Mouse (Mus musculus): Measurements from ENCODE around the gene Fgfr2. TPM values are rescaled to one million over a fixed set of nuclear protein-coding genes. Genes with fewer than 3 reads are reported as not detected.
A peak's percentile ranks its signal among the peaks of the same experiment; 100 is the strongest.

Gene Fgfr2
- polyA plus RNA-seq, 1 experiment from 2014 or later = 81.1 TPM

GRCm38 (mm10) chr7:133073147-133073651, 50.0 kb downstream of the Fgfr2 start:
- Histone ChIP-seq H3K36me3 (peaks cover 12% of the 10 kb centered on the region; the same call in 1 of the 2 replicates), H3K9me3 (replicated peaks) (no peaks in the 10 kb centered on the region), H3K4me2 (replicated peaks) (no peak overlapping the region), H3K9ac (no peak overlapping the region), H3K4me3 (no peak overlapping the region), H3K27me3 (no peaks in the 10 kb centered on the region), H3K4me1 (peaks cover 72% of the 10 kb centered on the region), H3K27ac (peak overlapping the region; percentile 49)
- ATAC-seq (ENCODE audit: low FRiP score) = no peak
- WGBS = 36% methylated on average over 9 of the region's 9 CpGs

GRCm38 (mm10) chr7:133072535-133072934, 50.6 kb downstream of the Fgfr2 start:
- Histone ChIP-seq H3K36me3 (peaks cover 12% of the 10 kb centered on the region; the same call in 1 of the 2 replicates), H3K4me2 (replicated peaks) (no peak overlapping the region), H3K4me3 (no peak overlapping the region), H3K27me3 (no peaks in the 10 kb centered on the region), H3K9ac (0 out of 2 replicates have a peak overlapping the region, but pooled peaks have one; percentile 2), H3K27ac (peak overlapping the region; percentile 69), H3K4me1 (peaks cover 78% of the 10 kb centered on the region), H3K9me3 (replicated peaks) (no peaks in the 10 kb centered on the region)
- ATAC-seq (ENCODE audit: low FRiP score) = no peak
- WGBS = 48% methylated on average over 4 of the region's 4 CpGs

GRCm38 (mm10) chr7:133067321-133067841, 55.8 kb downstream of the Fgfr2 start:
- no peak overlapping the region for H3K9ac ChIP-seq
- H3K36me3 ChIP-seq = peaks cover 20% of the 10 kb centered on the region
- ATAC-seq (ENCODE audit: low FRiP score) = peak; percentile 5; the same call in 1 of the 2 replicates
- H3K4me1 ChIP-seq = peaks cover 62% of the 10 kb centered on the region
- no peaks in the 10 kb centered on the region for H3K27me3 ChIP-seq
- 50% methylated on average over 7 of the region's 7 CpGs for WGBS
- H3K4me3 ChIP-seq = no peak overlapping the region
- no peak overlapping the region for H3K4me2 ChIP-seq (replicated peaks)
- H3K9me3 ChIP-seq (replicated peaks) = no peaks in the 10 kb centered on the region
- H3K27ac ChIP-seq = peak overlapping the region; percentile 46

DNA sequence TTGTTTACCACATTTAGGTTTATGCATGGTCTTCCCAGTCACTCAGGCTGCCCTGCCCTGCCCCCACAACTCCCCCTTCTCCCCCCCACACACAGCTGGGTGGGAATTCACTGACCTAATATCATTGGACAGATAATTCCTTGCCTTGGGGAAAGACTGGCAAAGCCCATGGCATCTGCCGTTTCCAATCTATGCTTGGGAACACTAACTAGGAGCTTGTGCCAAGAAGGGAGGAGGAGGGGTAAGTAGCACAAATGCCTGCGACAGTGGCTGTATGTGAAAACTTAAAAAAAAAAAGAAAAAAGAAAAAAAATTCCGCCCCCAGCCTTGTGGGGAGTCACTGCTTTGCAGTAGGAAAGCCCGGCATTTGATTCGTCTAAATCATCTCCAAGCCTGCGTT, 56.4 kb downstream of the Fgfr2 start:
- 0 out of 2 replicates have a peak overlapping the region, but pooled peaks have one; percentile 18 for H3K27ac ChIP-seq
- 46% methylated on average over 6 of the region's 6 CpGs for WGBS
- no peak overlapping the region for H3K9ac ChIP-seq
- 0 out of 2 replicates have a peak, but pooled peaks have one; percentile 51 for ATAC-seq (ENCODE audit: low FRiP score)
- H3K27me3 ChIP-seq = no peaks in the 10 kb centered on the region
- H3K36me3 ChIP-seq = peaks cover 20% of the 10 kb centered on the region
- H3K9me3 ChIP-seq (replicated peaks) = no peaks in the 10 kb centered on the region
- H3K4me2 ChIP-seq (replicated peaks) = no peak overlapping the region
- peaks cover 56% of the 10 kb centered on the region for H3K4me1 ChIP-seq
- no peak overlapping the region for H3K4me3 ChIP-seq

- no peak overlapping the region for H3K27ac ChIP-seq
- H3K9me3 ChIP-seq (replicated peaks) = no peaks in the 10 kb centered on the region
- peaks cover 16% of the 10 kb centered on the region for H3K36me3 ChIP-seq
- H3K4me2 ChIP-seq (replicated peaks) = no peak overlapping the region
- 94% methylated on average over 3 of the region's 3 CpGs for WGBS
- H3K4me1 ChIP-seq = peaks cover 27% of the 10 kb centered on the region
- no peaks in the 10 kb centered on the region for H3K27me3 ChIP-seq
- H3K4me3 ChIP-seq = no peak overlapping the region
- no peak overlapping the region for H3K9ac ChIP-seq
- ATAC-seq (ENCODE audit: low FRiP score) = no peak
Observed at GRCm38 (mm10) chr7:133062055-133062454, 61.1 kb downstream of the Fgfr2 start.

GRCm38 (mm10) chr7:133060170-133060569, 63.0 kb downstream of the Fgfr2 start:
- Histone ChIP-seq H3K36me3 (peaks cover 13% of the 10 kb centered on the region), H3K4me2 (replicated peaks) (no peak overlapping the region), H3K9me3 (replicated peaks) (no peaks in the 10 kb centered on the region), H3K27ac (no peak overlapping the region), H3K27me3 (no peaks in the 10 kb centered on the region), H3K4me3 (no peak overlapping the region), H3K4me1 (peaks cover 15% of the 10 kb centered on the region), H3K9ac (no peak overlapping the region)
- ATAC-seq (ENCODE audit: low FRiP score) = no peak
- WGBS = 96% methylated on average over 6 of the region's 6 CpGs

DNA sequence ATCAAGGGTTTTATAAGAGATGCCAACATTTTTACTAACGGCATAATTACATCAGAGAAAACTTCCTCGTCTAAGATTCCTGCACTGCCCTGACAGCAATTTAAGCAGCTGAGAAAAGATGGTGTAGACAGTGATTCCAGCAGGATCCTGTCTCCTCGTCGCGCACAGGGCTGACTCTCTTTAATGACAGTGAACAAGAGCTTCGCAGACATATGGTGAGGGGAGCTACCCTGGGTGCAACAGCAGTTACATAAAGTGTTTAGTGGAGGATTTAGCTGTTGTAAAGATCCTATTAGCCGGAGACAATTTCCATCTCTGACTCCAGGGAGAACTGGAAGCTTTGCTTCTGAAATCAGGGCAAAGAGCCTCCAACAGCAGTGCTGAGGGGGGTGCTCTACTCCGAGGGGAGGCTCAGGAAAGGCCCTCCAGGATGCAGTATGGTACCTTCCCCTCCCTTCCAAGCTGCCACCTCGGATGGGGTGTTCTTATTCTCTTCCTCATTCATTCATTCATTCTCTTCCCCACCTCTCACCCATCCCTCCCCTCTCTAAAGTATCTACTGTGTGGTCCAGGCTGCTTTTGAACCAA, 63.5 kb downstream of the Fgfr2 start:
- Histone ChIP-seq H3K4me1 (peaks cover 15% of the 10 kb centered on the region), H3K4me3 (no peak overlapping the region), H3K36me3 (peaks cover 16% of the 10 kb centered on the region; the same call in 1 of the 2 replicates), H3K9ac (no peak overlapping the region), H3K27ac (no peak overlapping the region), H3K27me3 (no peaks in the 10 kb centered on the region), H3K9me3 (replicated peaks) (no peaks in the 10 kb centered on the region), H3K4me2 (replicated peaks) (no peak overlapping the region)
- WGBS = 80% methylated on average over 9 of the region's 9 CpGs
- ATAC-seq (ENCODE audit: low FRiP score) = no peak

- Histone ChIP-seq H3K27me3 (no peaks in the 10 kb centered on the region), H3K4me2 (replicated peaks) (no peak overlapping the region), H3K9me3 (replicated peaks) (no peaks in the 10 kb centered on the region), H3K9ac (no peak overlapping the region), H3K36me3 (peaks cover 14% of the 10 kb centered on the region; the same call in 1 of the 2 replicates), H3K4me3 (no peak overlapping the region), H3K4me1 (peaks cover 15% of the 10 kb centered on the region), H3K27ac (no peak overlapping the region)
- no peak for ATAC-seq (ENCODE audit: low FRiP score)
- WGBS = 74% methylated on average over 6 of the region's 6 CpGs
Observed at GRCm38 (mm10) chr7:133059150-133059509, 64.0 kb downstream of the Fgfr2 start.

DNA sequence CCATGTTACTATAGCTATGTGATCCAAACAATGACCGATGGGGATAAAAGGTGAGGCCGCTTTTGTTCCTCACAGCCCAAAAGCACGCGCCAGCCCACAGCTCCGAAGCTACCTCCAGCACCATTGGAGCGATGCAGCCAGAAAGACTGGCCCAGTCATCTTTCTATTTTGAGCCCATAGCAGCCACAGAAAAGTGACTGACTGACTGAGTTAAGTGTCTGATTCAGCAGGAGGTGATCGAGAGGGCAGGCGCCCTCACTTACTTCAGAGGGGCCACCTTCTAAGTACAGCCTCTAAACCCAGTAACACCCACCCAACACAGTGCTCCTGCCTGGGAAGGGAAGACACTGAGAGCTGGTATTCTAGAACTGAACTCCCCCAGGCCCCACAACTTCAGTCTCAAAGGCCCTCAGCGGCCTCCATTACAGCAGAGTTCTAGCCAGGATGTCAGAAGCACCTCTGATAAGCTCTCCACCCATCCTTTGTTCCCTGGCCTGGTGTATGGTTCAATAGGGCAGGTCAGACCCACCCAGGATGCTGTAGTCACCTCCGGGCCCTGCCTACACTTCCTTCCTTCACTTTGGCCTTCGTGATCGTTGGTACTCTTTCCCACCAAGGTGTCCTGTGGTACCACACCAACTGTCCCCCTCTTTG, 64.5 kb downstream of the Fgfr2 start:
- WGBS = 92% methylated on average over 12 of the region's 12 CpGs
- Histone ChIP-seq H3K9me3 (replicated peaks) (no peaks in the 10 kb centered on the region), H3K4me3 (no peak overlapping the region), H3K36me3 (0 out of 2 replicates have a peak, but pooled peaks cover 13% of the 10 kb centered on the region), H3K9ac (no peak overlapping the region), H3K27ac (no peak overlapping the region), H3K27me3 (no peaks in the 10 kb centered on the region), H3K4me2 (replicated peaks) (no peak overlapping the region), H3K4me1 (peaks cover 15% of the 10 kb centered on the region)
- no peak for ATAC-seq (ENCODE audit: low FRiP score)

- Histone ChIP-seq H3K27me3 (no peaks in the 10 kb centered on the region), H3K4me2 (replicated peaks) (no peak overlapping the region), H3K9ac (no peak overlapping the region), H3K9me3 (replicated peaks) (no peaks in the 10 kb centered on the region), H3K27ac (no peak overlapping the region), H3K4me1 (peaks cover 15% of the 10 kb centered on the region), H3K4me3 (no peak overlapping the region), H3K36me3 (peaks cover 20% of the 10 kb centered on the region)
- no peak for ATAC-seq (ENCODE audit: low FRiP score)
- WGBS = 90% methylated on average over 8 of the region's 8 CpGs
Observed at GRCm38 (mm10) chr7:133056924-133057323, 66.2 kb downstream of the Fgfr2 start.

GRCm38 (mm10) chr7:133054486-133054885, 68.7 kb downstream of the Fgfr2 start:
- H3K4me3 ChIP-seq = no peak overlapping the region
- no peak overlapping the region for H3K4me2 ChIP-seq (replicated peaks)
- WGBS = 95% methylated on average over 5 of the region's 5 CpGs
- H3K36me3 ChIP-seq = peaks cover 24% of the 10 kb centered on the region
- no peak overlapping the region for H3K9ac ChIP-seq
- H3K9me3 ChIP-seq (replicated peaks) = no peaks in the 10 kb centered on the region
- H3K27me3 ChIP-seq = no peaks in the 10 kb centered on the region
- no peak overlapping the region for H3K27ac ChIP-seq
- H3K4me1 ChIP-seq = peaks cover 5% of the 10 kb centered on the region; the same call in 1 of the 2 replicates
- ATAC-seq (ENCODE audit: low FRiP score) = no peak

GRCm38 (mm10) chr7:133053757-133054156, 69.4 kb downstream of the Fgfr2 start:
- H3K4me2 ChIP-seq (replicated peaks) = no peak overlapping the region
- H3K27me3 ChIP-seq = no peaks in the 10 kb centered on the region
- peaks cover 24% of the 10 kb centered on the region for H3K36me3 ChIP-seq
- no peaks in the 10 kb centered on the region for H3K9me3 ChIP-seq (replicated peaks)
- no peak overlapping the region for H3K4me3 ChIP-seq
- H3K27ac ChIP-seq = no peak overlapping the region
- ATAC-seq (ENCODE audit: low FRiP score) = no peak
- H3K9ac ChIP-seq = no peak overlapping the region
- WGBS = 77% methylated on average over 9 of the region's 9 CpGs
- peaks cover 2% of the 10 kb centered on the region; the same call in 1 of the 2 replicates for H3K4me1 ChIP-seq

All from hindbrain, embryonic 12.5 days (tissue).